ENCODE assay signal across 14 mouse cellular contexts in the genomic region with DNA sequence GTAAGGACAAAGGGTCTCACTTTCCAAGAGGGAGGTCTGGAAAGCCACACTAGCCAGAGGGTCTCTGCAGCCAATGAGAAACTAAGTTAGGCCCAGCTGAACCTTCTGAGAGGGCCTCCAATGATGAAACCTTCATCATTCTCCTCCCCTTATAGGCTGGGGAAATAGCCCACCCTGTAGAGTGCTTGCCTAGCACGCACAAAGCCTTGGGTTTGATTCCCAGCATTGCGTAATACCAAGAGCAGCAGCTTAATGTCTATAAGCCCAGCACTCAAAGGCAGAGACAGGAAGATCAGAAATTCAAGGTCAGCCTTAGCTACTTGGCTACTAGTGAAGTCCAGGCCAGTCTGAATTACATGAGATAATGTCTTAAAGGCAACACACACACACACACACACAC.
"Had no signal": no experiment of that assay in that cellular context is flagged by ENCODE, and none has a peak within 500 bp of the region (broad histone marks: within the 10 kb centered on the region; RNA-seq: fewer than 3 reads in every experiment).

No protein-coding gene starts in this region.

- H3K27me3 ChIP-seq: intestine, embryonic 15.5 days; liver, embryonic 15.5 days; neural tube, embryonic 12.5 days; stomach, embryonic 15.5 days had no signal

- H3K36me3 ChIP-seq: intestine, embryonic 15.5 days; liver, embryonic 15.5 days; midbrain, embryonic 10.5 days; neural tube, embryonic 12.5 days; stomach, embryonic 15.5 days had no signal

- H3K27ac ChIP-seq: intestine, embryonic 15.5 days; liver, embryonic 15.5 days; midbrain, embryonic 10.5 days; neural tube, embryonic 12.5 days; stomach, embryonic 15.5 days had no signal

- H3K4me1 ChIP-seq: midbrain, embryonic 10.5 days; neural tube, embryonic 12.5 days had no signal

- H3K9me3 ChIP-seq: intestine, embryonic 15.5 days; liver, embryonic 15.5 days; midbrain, embryonic 10.5 days; neural tube, embryonic 12.5 days; stomach, embryonic 15.5 days had no signal

- H3K9ac ChIP-seq: intestine, embryonic 15.5 days; liver, embryonic 15.5 days; neural tube, embryonic 12.5 days; stomach, embryonic 15.5 days had no signal

- H3K4me3 ChIP-seq: intestine, embryonic 15.5 days; liver, embryonic 15.5 days; midbrain, embryonic 10.5 days; myocyte; neural tube, embryonic 12.5 days; stomach, embryonic 15.5 days had no signal

- H3K4me2 ChIP-seq: intestine, embryonic 15.5 days; liver, embryonic 11.5 days; liver, embryonic 15.5 days; neural tube, embryonic 12.5 days; stomach, embryonic 15.5 days had no signal

- DNase-seq: kidney, adult 18-20 months; kidney, postnatal 10 days; kidney, postnatal 4 days; lung, postnatal 14 days; midbrain, embryonic 14.5 days; right cerebral cortex, postnatal 4 days; thymus, postnatal 25 days had no signal

- ATAC-seq: intestine, embryonic 15.5 days had no signal
